Mouse (Mus musculus) splenic B cell, adult 2 months (primary cell): ENCODE measurements at regions not wholly inside any gene's neighbourhood (a gene's known extent, or its start where the extent isn't known, plus 50 kb on each side); places are given as distances from the start of the nearest gene placed in this dataset.

ENCODE experiments used
- DNase-seq: peaks from one replicate; pipeline ENCODE4 v3.0.0-alpha.2; 2011; ENCODE audit warnings: low read depth, low spot score
- H3K27me3 ChIP-seq: 2 replicates; pipeline ENCODE4 v1.6.1; 2012; ENCODE audit warnings: mild to moderate bottlenecking, low read length, moderate library complexity, mixed read lengths; ENCODE audit not compliant: control insufficient read depth, poor library complexity, insufficient read depth, severe bottlenecking
- H3K36me3 ChIP-seq: 2 replicates; pipeline ENCODE4 v1.6.1; 2012; ENCODE audit warnings: mild to moderate bottlenecking, low read length, moderate library complexity, mixed read lengths; ENCODE audit not compliant: control insufficient read depth, poor library complexity, insufficient read depth, severe bottlenecking

DNA sequence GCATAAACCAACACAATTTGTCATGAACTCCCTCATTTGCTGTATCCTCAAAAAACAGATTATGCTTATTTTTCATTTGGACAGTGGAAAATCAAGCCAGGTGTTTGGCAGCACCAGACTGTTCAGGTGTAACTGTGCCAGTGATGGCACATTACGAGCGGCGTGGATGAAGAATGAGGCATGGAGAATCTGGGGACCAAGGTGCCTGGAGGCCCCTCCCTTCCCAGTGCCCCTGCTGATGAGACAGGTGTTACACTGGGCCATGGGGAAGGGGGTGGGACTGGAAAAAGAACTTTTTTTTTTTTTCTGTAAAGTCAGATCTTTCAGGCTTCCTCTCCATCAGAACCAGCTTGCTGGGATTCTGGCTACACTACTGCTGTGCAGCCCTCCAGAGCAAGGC lies 451.5 kb upstream of the Pkn2 start:
- no peak for DNase-seq
- no peaks in the 10 kb centered on the region for H3K36me3 ChIP-seq

DNA sequence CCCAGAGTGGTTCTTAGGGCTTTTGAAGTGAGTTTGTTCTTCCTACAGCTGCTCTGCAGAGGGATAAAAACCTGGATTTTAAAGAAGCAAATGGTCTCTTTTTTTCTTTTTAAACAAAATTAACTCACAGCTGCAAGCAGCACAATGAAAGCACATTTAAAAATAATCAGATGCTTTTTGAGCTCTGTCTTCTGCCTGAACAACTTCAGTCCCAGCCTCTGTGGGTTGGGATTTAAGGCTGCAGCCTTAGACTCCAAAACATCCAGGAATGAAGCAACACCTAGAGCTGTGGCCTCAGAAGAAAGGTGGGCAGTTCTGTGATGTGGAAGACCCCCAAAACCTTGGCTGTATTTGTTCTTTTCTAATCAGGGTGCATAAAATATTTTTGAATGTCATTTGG lies 446.7 kb upstream of the Pkn2 start:
- Histone ChIP-seq H3K27me3 (no peaks in the 10 kb centered on the region), H3K36me3 (no peaks in the 10 kb centered on the region)
- DNase-seq: no peak

More for the DNA sequence above, 451.5 kb upstream of the Pkn2 start:
- H3K27me3 ChIP-seq: no peaks in the 10 kb centered on the region

DNA sequence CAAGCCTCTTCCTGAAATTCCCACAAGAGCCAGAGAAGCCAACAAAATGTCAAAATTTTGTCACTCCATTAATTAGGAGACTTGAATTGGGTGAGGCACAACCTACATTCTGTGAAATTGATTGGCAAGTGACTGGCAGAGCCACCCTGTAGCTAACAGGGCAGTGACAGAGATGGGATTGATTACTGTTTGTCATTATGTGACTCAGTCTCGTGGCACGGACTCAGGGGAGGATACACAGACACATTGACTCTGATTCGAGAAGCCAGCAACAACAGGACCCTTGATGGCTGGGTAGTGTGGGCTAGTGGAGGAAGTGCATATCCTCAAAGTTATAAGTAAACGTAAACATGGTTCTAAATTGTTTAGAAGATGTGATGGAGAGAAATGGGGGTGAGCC lies 445.8 kb upstream of the Pkn2 start:
- no peak for DNase-seq
- Histone ChIP-seq H3K27me3 (no peaks in the 10 kb centered on the region), H3K36me3 (no peaks in the 10 kb centered on the region)

- Histone ChIP-seq H3K27me3 (no peaks in the 10 kb centered on the region), H3K36me3 (no peaks in the 10 kb centered on the region)
- DNase-seq: no peak
These were observed 434.7 kb upstream of the Pkn2 start for GRCm38 (mm10) chr3:143316457-143316856.

DNA sequence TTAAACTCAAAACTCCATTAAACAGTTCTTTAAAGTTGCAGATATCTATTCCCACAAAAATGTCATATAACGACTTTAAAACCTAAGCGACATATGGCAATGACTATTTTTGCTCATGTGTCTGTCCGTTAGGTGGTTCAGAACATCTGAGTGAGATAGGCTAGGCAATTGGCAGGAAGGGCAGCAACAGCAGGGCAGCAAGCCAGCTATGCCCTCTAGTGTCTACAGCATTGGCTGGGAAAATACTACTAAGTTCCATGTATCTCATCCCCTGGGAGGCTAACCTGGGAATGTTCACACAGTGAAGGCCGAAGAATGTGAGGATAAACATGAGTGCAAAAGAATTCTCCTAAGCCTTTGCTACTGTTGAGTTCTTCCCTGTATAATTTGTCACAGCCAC lies 410.0 kb upstream of the Pkn2 start:
- Histone ChIP-seq H3K27me3 (no peaks in the 10 kb centered on the region), H3K36me3 (no peaks in the 10 kb centered on the region)
- DNase-seq: no peak

DNA sequence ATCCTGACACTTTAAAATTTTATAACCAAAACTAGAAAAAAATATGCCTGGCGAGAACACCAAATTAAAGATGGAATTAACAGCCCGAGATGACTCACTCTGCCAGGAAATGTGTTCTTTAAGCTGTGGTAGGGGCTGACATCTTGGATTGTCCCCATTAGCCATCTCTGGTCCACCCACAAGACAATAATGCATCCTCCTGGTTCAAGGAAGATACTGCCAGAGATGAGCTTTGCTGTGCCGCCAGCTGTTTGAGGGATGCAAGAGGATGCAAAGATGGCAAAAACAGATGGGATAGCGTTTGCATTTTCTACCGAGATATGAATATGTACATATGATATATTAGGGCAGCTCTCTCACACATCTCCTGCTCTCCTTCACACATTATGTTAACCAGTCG lies 382.3 kb upstream of the Pkn2 start:
- no peaks in the 10 kb centered on the region for H3K27me3 ChIP-seq
- no peak for DNase-seq
- no peaks in the 10 kb centered on the region for H3K36me3 ChIP-seq

DNA sequence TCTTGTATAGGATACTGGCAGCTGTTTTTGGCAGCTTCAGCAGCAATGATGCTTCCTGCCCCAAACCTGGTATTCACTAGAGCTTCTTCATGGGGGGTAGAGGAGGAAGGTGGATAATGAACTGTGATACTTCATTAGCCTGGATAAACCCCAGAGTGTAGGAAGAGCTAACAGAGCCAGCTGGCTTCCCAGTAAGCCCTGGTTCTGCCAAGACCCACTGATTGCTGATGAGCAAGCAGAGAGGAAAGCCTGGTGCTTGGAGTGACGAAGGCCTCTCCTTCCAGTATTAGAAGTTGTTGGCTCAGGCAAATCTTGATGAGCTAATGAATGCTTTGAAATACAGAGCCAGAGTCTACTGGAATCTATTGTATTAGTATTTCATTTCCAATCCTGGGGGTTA lies 370.8 kb upstream of the Pkn2 start:
- no peak for DNase-seq

GRCm38 (mm10) chr3:143252008-143252407 lies 370.2 kb upstream of the Pkn2 start:
- Histone ChIP-seq H3K36me3 (no peaks in the 10 kb centered on the region), H3K27me3 (no peaks in the 10 kb centered on the region)
- DNase-seq: no peak

More for the DNA sequence above, 370.8 kb upstream of the Pkn2 start:
- Histone ChIP-seq H3K36me3 (no peaks in the 10 kb centered on the region), H3K27me3 (no peaks in the 10 kb centered on the region)

- H3K27me3 ChIP-seq: no peaks in the 10 kb centered on the region
- no peaks in the 10 kb centered on the region for H3K36me3 ChIP-seq
- no peak for DNase-seq
These were observed 360.9 kb upstream of the Pkn2 start for GRCm38 (mm10) chr3:143242691-143243090.

DNA sequence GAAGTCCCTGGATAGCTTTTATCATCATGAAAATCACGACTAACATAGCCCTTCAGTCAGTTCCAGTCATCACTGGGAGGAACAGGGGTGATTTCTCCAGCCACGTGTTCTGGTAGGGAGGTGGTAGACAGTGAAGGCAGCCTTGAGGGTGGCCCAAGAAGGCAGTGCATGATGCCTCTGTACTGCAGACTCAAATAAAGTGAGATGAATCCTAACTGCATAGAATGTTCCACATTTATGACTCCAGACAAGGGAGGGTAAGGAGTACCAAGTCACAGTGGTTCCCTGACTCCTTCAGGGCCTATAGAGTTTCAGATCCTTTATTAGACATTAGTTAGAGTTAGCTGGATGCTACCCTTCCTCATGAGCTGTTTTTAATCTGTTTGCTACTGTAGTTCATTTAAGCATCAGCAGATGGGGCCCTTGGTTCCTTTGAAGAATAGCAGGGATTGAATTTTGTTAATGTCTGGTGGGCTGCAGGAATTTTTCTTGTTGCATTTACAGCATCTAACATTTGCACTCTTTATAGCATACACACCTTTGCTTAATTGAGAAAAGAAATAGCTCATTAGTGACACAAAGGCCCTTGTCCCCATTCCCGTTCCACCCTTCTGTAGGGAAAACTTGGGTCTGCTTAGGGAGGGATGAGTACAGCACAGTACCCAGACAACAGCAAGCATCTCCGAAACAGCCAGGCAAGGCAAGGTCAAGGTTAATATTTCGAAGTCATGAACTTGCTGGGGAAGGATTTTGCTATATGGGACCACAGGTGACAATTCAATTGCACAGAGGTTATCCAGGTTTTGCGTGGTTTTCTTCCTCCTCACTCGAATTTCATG lies 359.0 kb upstream of the Pkn2 start:
- DNase-seq: no peak
- Histone ChIP-seq H3K36me3 (no peaks in the 10 kb centered on the region), H3K27me3 (no peaks in the 10 kb centered on the region)

GRCm38 (mm10) chr3:143238546-143238945 lies 356.7 kb upstream of the Pkn2 start:
- Histone ChIP-seq H3K27me3 (no peaks in the 10 kb centered on the region), H3K36me3 (no peaks in the 10 kb centered on the region)
- DNase-seq: no peak

- no peak for DNase-seq
- Histone ChIP-seq H3K27me3 (no peaks in the 10 kb centered on the region), H3K36me3 (no peaks in the 10 kb centered on the region)
These were observed 342.4 kb upstream of the Pkn2 start for GRCm38 (mm10) chr3:143223999-143224729.

DNA sequence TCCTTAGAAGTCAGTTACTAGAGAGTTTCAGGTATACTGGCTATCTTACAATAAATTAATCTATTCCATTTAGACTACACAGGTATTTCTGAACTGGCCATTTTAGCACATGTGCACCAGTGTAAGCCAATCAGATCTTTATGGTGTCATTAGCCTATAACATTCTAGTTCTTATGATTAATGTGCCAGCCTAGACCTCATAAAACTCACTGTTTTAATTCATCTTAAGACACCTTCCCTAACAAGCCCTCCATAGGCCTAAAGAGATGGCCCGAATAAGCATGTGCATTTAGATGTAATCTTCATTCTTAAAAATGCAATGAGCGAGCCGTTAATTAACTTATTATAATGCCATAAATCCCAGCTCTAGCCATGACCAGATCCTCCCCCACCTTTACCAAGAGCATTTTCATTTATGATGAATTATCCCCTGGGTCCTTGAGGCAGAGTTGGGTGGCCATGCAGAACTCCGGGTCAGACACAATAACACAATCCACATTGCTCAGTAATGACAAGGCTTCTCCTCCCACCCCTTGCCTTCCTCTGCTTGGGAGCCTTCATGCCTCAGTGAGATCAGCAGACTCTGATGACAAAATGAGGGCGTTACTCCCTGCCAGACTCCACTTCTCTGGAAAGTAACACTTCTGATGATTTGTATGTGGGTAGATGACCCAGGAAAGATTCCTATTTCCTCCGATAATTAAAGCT lies 311.6 kb upstream of the Pkn2 start:
- Histone ChIP-seq H3K36me3 (no peaks in the 10 kb centered on the region), H3K27me3 (no peaks in the 10 kb centered on the region)
- DNase-seq: no peak

GRCm38 (mm10) chr3:143188931-143189330 lies 307.1 kb upstream of the Pkn2 start:
- Histone ChIP-seq H3K36me3 (no peaks in the 10 kb centered on the region), H3K27me3 (no peaks in the 10 kb centered on the region)
- no peak for DNase-seq

DNA sequence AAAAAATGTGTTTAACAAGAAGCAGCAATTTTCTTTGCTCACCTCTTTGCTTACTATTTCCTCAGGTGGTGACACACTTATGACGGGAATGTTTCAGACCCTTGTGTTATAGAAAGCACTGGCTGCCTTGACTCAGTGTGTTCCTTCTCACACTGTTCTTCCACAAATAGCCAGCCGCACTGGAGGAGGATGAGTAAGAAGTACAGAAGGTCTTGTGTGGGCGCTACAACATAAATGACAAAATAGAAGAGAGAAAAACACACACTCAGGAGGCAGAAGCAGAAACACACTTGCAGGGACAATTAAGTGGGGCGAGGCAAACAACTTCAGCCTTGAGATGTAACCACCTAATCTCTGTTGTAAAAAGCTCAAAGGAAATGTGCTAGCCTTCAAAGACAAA lies 292.2 kb upstream of the Pkn2 start:
- no peak for DNase-seq
- no peaks in the 10 kb centered on the region for H3K27me3 ChIP-seq
- H3K36me3 ChIP-seq: no peaks in the 10 kb centered on the region
